Mouse (Mus musculus): ENCODE results near the gene Rptor. TPM values are rescaled to one million over a fixed set of nuclear protein-coding genes. Genes with fewer than 3 reads are reported as not detected.

Rptor gene
- total and polyA plus RNA-seq, 3 experiments, result 33.9 to 34.9 TPM; not detected in 1

DNA sequence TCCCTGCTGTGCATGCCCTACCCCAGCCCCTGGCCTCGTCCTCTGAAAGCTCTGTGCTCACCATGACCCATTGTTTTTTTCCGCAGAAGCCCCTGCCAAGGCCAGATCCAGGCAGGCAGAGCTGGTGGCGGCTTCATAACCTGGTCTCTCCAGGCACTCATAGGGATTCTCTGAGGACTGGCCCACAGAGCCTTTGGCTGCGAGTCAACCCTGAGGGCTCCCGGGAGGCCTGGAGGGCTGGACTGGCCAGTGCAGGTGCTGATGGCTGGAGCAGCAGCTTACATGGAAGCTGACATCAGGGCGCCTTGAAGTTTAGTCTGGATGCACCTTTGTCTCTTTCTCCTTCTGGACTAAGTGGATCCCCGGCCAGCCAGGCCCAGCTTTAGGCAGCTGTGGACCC is 315.8 kb downstream of the Rptor start:
- no peak overlapping the region for H3K9ac ChIP-seq (ENCODE audit: control insufficient read depth, low read depth, low read length, poor library complexity, severe bottlenecking)
- H3K27ac ChIP-seq (ENCODE audit: control insufficient read depth, low read depth, low read length), result no peak overlapping the region
- peaks cover 5% of the 10 kb centered on the region; the same call in 1 of the 2 replicates for H3K79me2 ChIP-seq (ENCODE audit: control insufficient read depth, insufficient read depth, low read length, poor library complexity)
- TF ChIP-seq NELFE (IDR thresholded peaks at IDR 0.05; ENCODE audit: low read depth, low read length) (no peak), MAX (IDR thresholded peaks at IDR 0.05; ENCODE audit: low read length) (no peak), KAT2A (conservative IDR thresholded peaks at IDR 0.05; ENCODE audit: low read depth, low read length) (no peak), USF1 (IDR thresholded peaks at IDR 0.05; ENCODE audit: low read depth, low read length) (no peak), MXI1 (IDR thresholded peaks at IDR 0.05; ENCODE audit: low read depth, low read length) (no peak), USF2 (IDR thresholded peaks at IDR 0.05; ENCODE audit: borderline replicate concordance in 1 of 2, insufficient read depth in 1 of 2, low read depth in 1 of 2, low read length in 2 of 2) (no peak), CHD1 (IDR thresholded peaks at IDR 0.05; ENCODE audit: low read depth, low read length) (no peak), MEF2A (IDR thresholded peaks at IDR 0.05; ENCODE audit: extremely low read depth, insufficient replicate concordance, low read depth, low read length, poor library complexity, severe bottlenecking) (no peak), EP300 (IDR thresholded peaks at IDR 0.05; ENCODE audit: low read depth in 1 of 2, low read length in 2 of 2) (no peak), TAL1 (IDR thresholded peaks at IDR 0.05; ENCODE audit: low read length) (no peak), MYB (IDR thresholded peaks at IDR 0.05; ENCODE audit: low read depth, low read length) (no peak), ETS1 (IDR thresholded peaks at IDR 0.05; ENCODE audit: low read depth, low read length) (no peak), ZC3H11A (IDR thresholded peaks at IDR 0.05; ENCODE audit: low read depth, low read length) (no peak), SMC3 (IDR thresholded peaks at IDR 0.05; ENCODE audit: low read depth, low read length) (no peak), BHLHE40 (IDR thresholded peaks at IDR 0.05; ENCODE audit: borderline replicate concordance, low read depth, low read length) (no peak), MYC (IDR thresholded peaks at IDR 0.05; ENCODE audit: low read depth, low read length) (no peak), CHD2 (IDR thresholded peaks at IDR 0.05; ENCODE audit: low read length) (no peak), TBP (IDR thresholded peaks at IDR 0.05; ENCODE audit: low read depth, low read length) (no peak), ZNF384 (IDR thresholded peaks at IDR 0.05; ENCODE audit: low read depth, low read length) (no peak), ELF1 (IDR thresholded peaks at IDR 0.05; ENCODE audit: low read depth, low read length) (no peak)
- peaks cover 0 to 7% of the 10 kb centered on the region in 2 experiments; a peak in 3 of 4 replicates for H3K4me1 ChIP-seq (ENCODE audit: control insufficient read depth in 1 of 2, insufficient read depth in 2 of 2, low read length in 2 of 2)
- H3K9me3 ChIP-seq (replicated peaks; ENCODE audit: insufficient read depth, low read length), result no peaks in the 10 kb centered on the region
- H3K36me3 ChIP-seq (ENCODE audit: control insufficient read depth in 1 of 2, insufficient read depth in 2 of 2, low read length in 2 of 2), result no peaks in the 10 kb centered on the region
- no peak for DNase-seq (ENCODE audit: low read depth, low spot score)
- no peak overlapping the region for H3K4me3 ChIP-seq (ENCODE audit: control insufficient read depth in 1 of 2, insufficient read depth in 1 of 2, low read depth in 2 of 2, low read length in 2 of 2)
- H3K27me3 ChIP-seq (ENCODE audit: control insufficient read depth in 1 of 2, insufficient read depth in 2 of 2, low read length in 2 of 2), result no peaks in the 10 kb centered on the region

DNA sequence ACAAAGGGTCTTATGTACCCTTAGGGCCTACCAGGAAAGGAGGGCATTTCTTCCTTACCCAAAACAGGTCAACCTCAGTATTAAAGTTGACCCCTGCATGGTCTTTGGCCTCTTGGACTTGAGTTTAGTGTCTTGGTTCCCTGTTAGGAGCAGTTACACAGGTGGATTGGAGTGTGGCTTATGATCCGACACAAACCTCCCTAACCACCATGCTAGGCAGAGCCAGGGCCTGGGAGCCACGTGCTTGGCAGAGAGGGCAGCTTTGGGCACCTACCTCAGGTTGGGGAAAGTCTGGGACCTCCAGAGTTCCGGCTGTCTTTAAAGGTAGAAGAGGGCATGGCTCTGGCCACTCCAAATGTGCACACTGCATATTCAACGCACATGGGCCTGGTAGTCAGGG is 316.7 kb downstream of the Rptor start:
- no peaks in the 10 kb centered on the region for H3K79me2 ChIP-seq (ENCODE audit: control insufficient read depth, insufficient read depth, low read length, poor library complexity)
- H3K27ac ChIP-seq (ENCODE audit: control insufficient read depth, low read depth, low read length), result no peak overlapping the region
- H3K9me3 ChIP-seq (replicated peaks; ENCODE audit: insufficient read depth, low read length), result no peaks in the 10 kb centered on the region
- no peak overlapping the region for H3K4me3 ChIP-seq (ENCODE audit: control insufficient read depth in 1 of 2, insufficient read depth in 1 of 2, low read depth in 2 of 2, low read length in 2 of 2)
- H3K4me1 ChIP-seq (ENCODE audit: control insufficient read depth in 1 of 2, insufficient read depth in 2 of 2, low read length in 2 of 2), result peaks cover 0 to 6% of the 10 kb centered on the region in 2 experiments; a peak in 3 of 4 replicates
- no peaks in the 10 kb centered on the region for H3K36me3 ChIP-seq (ENCODE audit: control insufficient read depth in 1 of 2, insufficient read depth in 2 of 2, low read length in 2 of 2)
- H3K27me3 ChIP-seq (ENCODE audit: control insufficient read depth in 1 of 2, insufficient read depth in 2 of 2, low read length in 2 of 2), result no peaks in the 10 kb centered on the region
- DNase-seq (ENCODE audit: low read depth, low spot score), result no peak
- H3K9ac ChIP-seq (ENCODE audit: control insufficient read depth, low read depth, low read length, poor library complexity, severe bottlenecking), result no peak overlapping the region
- TF ChIP-seq NRF1 (IDR thresholded peaks at IDR 0.05; ENCODE audit: insufficient read depth, low read depth, low read length, poor library complexity, severe bottlenecking), result no peak
- no peak for TF ChIP-seq USF2 (IDR thresholded peaks at IDR 0.05; ENCODE audit: borderline replicate concordance in 1 of 2, insufficient read depth in 1 of 2, low read depth in 1 of 2, low read length in 2 of 2)
- no peak for TF ChIP-seq BHLHE40 (IDR thresholded peaks at IDR 0.05; ENCODE audit: borderline replicate concordance, low read depth, low read length)
- TF ChIP-seq POLR2AphosphoS5 (IDR thresholded peaks at IDR 0.05; ENCODE audit: borderline replicate concordance, low read depth, low read length), result no peak
- TF ChIP-seq MYC (IDR thresholded peaks at IDR 0.05; ENCODE audit: low read depth, low read length), result no peak
- TF ChIP-seq UBTF (IDR thresholded peaks at IDR 0.05; ENCODE audit: borderline replicate concordance, insufficient read depth, low read depth, low read length), result no peak
- TF ChIP-seq MAFK (IDR thresholded peaks at IDR 0.05; ENCODE audit: borderline replicate concordance, low read depth, low read length), result no peak
- TF ChIP-seq MAX (IDR thresholded peaks at IDR 0.05; ENCODE audit: low read length), result no peak
- TF ChIP-seq JUND (IDR thresholded peaks at IDR 0.05; ENCODE audit: low read depth, low read length), result no peak
- TF ChIP-seq MYB (IDR thresholded peaks at IDR 0.05; ENCODE audit: low read depth, low read length), result no peak
- no peak for TF ChIP-seq MAZ (IDR thresholded peaks at IDR 0.05; ENCODE audit: low read depth, low read length)
- no peak for TF ChIP-seq ZNF384 (IDR thresholded peaks at IDR 0.05; ENCODE audit: low read depth, low read length)
- TF ChIP-seq TBP (IDR thresholded peaks at IDR 0.05; ENCODE audit: low read depth, low read length), result no peak
- no peak for TF ChIP-seq SIN3A (IDR thresholded peaks at IDR 0.05; ENCODE audit: low read length)
- TF ChIP-seq HCFC1 (IDR thresholded peaks at IDR 0.05; ENCODE audit: low read depth, low read length), result no peak
- TF ChIP-seq KAT2A (conservative IDR thresholded peaks at IDR 0.05; ENCODE audit: low read depth, low read length), result no peak
- TF ChIP-seq RCOR1 (IDR thresholded peaks at IDR 0.05; ENCODE audit: low read depth, low read length), result no peak
- no peak for TF ChIP-seq POLR2A (IDR thresholded peaks at IDR 0.05; ENCODE audit: control insufficient read depth in 1 of 2, insufficient read depth in 1 of 2, low read depth in 1 of 2, low read length in 2 of 2, poor library complexity in 1 of 2)
- TF ChIP-seq ZMIZ1 (IDR thresholded peaks at IDR 0.05; ENCODE audit: low read depth, low read length), result no peak

Data from MEL (cell line).